Mouse (Mus musculus): ENCODE measurements around the gene Zfp341.

GRCm38 (mm10) chr2:154651363-154651762, 38.3 kb downstream of the Zfp341 start, which contains the start of gene Chmp4b:
- TF ChIP-seq CTCF (IDR thresholded peaks at IDR 0.05; ENCODE audit: low read depth) (no peak), EP300 (IDR thresholded peaks at IDR 0.05; ENCODE audit: low read depth) (no peak)

Data from liver, postnatal 0 days (tissue).